Mouse (Mus musculus) heart, adult 2 months (tissue): ENCODE results near the gene Ttll3. TPM values are rescaled to one million over a fixed set of nuclear protein-coding genes. Genes with fewer than 3 reads are reported as not detected.
A peak's percentile ranks its signal among the peaks of the same experiment; 100 is the strongest.

Source experiments
- DNase-seq, 2 experiments: peaks; one replicate each; pipeline ENCODE4 v3.0.0; 2021
- H3K27ac ChIP-seq: fragments of 200-600 bp; 2 replicates; pipeline ENCODE4 v1.8.1; 2022
- H3K27me3 ChIP-seq: fragments of 200-500 bp; 2 replicates; pipeline ENCODE4 v1.6.1; 2012; ENCODE audit warnings: mild to moderate bottlenecking, low read length, inconsistent platforms, mixed read lengths; ENCODE audit not compliant: control insufficient read depth, insufficient read depth
- H3K36me3 ChIP-seq: fragments of 200-500 bp; 2 replicates; pipeline ENCODE4 v1.6.1; 2012; ENCODE audit warnings: low read length, inconsistent platforms; ENCODE audit not compliant: control insufficient read depth, insufficient read depth
- H3K4me1 ChIP-seq: fragments of 200-500 bp; 2 replicates; pipeline ENCODE4 v1.6.1; 2011; ENCODE audit warnings: low read length; ENCODE audit not compliant: control insufficient read depth, insufficient read depth
- H3K4me3 ChIP-seq: fragments of 200-600 bp; 2 replicates; pipeline ENCODE4 v1.8.1; 2022
- H3K79me2 ChIP-seq: fragments of 200-500 bp; replicated peaks from 2 replicates; pipeline ENCODE4 v1.6.1; 2012; ENCODE audit warnings: mild to moderate bottlenecking, inconsistent platforms, low read length, moderate library complexity, mixed read lengths; ENCODE audit not compliant: control insufficient read depth, insufficient read depth
- H3K9ac ChIP-seq: fragments of 200-500 bp; 2 replicates; pipeline ENCODE4 v1.6.1; 2012; ENCODE audit warnings: low read depth, mild to moderate bottlenecking, control low read depth, inconsistent platforms, low read length, mixed read lengths
- CTCF ChIP-seq: fragments of 200-600 bp; IDR thresholded peaks from 2 replicates; pipeline ENCODE4 v1.8.1; 2022; ENCODE audit warnings: antibody characterized with exemption, mild to moderate bottlenecking, moderate library complexity
- EP300 ChIP-seq: fragments of 200-500 bp; IDR thresholded peaks from 2 replicates; pipeline ENCODE4 v1.6.1; 2011; ENCODE audit warnings: low read depth, low read length, control low read depth; ENCODE audit not compliant: insufficient read depth
- POLR2A ChIP-seq: fragments of 200-500 bp; IDR thresholded peaks from 2 replicates; pipeline ENCODE4 v1.6.1; 2011; ENCODE audit warnings: mild to moderate bottlenecking, low read depth, low read length, control low read depth; ENCODE audit not compliant: insufficient read depth
- WGBS: fragments of 180-500 bp; shearing (Covaris S2); methylation state at CpG from one replicate; pipeline ENCODE4 v1.1.7; 2018; 5-methylcytosine and 5-hydroxymethylcytosine counted together
- intact Hi-C: fragments of 180-260 bp; cut with DNase I; formaldehyde crosslinking; loops from one replicate; pipeline ENCODE4 v1.15.1; 2025
- polyA plus RNA-seq: library from polyadenylated mRNA; depleted of rRNA; stranded (reverse); fragments of >200 nt; gene quantifications from 2 replicates; pipeline ENCODE4 v1.2.3, GENCODE M21; 2012
- total RNA-seq, 2 experiments: library from RNA; stranded (reverse); gene quantifications; 2 replicates each; pipeline ENCODE4 v1.2.3; 2021

Gene Ttll3
- total and polyA plus RNA-seq, 3 experiments = 0.97 to 4.8 (median 1.5) TPM

GRCm38 (mm10) chr6:113370194-113370929 is 18.7 kb upstream of the Ttll3 start:
- intact Hi-C loops = no loop called here
- Histone ChIP-seq H3K4me3 (no peak overlapping the region), H3K36me3 (no peaks in the 10 kb centered on the region)

GRCm38 (mm10) chr6:113373491-113373890 is 15.6 kb upstream of the Ttll3 start:
- TF ChIP-seq CTCF (no peak), POLR2A (no peak), EP300 (no peak)
- no peak for DNase-seq
- peaks cover 4% of the 10 kb centered on the region for H3K79me2 ChIP-seq
- peaks cover 1% of the 10 kb centered on the region; the same call in 1 of the 2 replicates for H3K4me1 ChIP-seq
- H3K4me3 ChIP-seq = no peak overlapping the region
- H3K27me3 ChIP-seq = no peaks in the 10 kb centered on the region
- no peak overlapping the region for H3K27ac ChIP-seq
- intact Hi-C loops = no loop called here
- no peaks in the 10 kb centered on the region for H3K36me3 ChIP-seq
- H3K9ac ChIP-seq = no peak overlapping the region
- 92% methylated on average over 4 of the region's 4 CpGs for WGBS

More at GRCm38 (mm10) chr6:113370194-113370929, 18.7 kb upstream of the Ttll3 start:
- WGBS = 88% methylated on average over 20 of the region's 20 CpGs
- Histone ChIP-seq H3K9ac (no peak overlapping the region), H3K27me3 (no peaks in the 10 kb centered on the region), H3K79me2 (no peaks in the 10 kb centered on the region), H3K4me1 (no peaks in the 10 kb centered on the region), H3K27ac (no peak overlapping the region)
- TF ChIP-seq POLR2A (no peak), CTCF (no peak), EP300 (no peak)
- DNase-seq = no peak

GRCm38 (mm10) chr6:113377172-113377495 is 11.9 kb upstream of the Ttll3 start:
- Histone ChIP-seq H3K27me3 (no peaks in the 10 kb centered on the region), H3K9ac (peak overlapping the region; percentile 80), H3K4me1 (peaks cover 6% of the 10 kb centered on the region), H3K36me3 (no peaks in the 10 kb centered on the region), H3K79me2 (peaks cover 13% of the 10 kb centered on the region), H3K4me3 (peak overlapping the region; percentile 79), H3K27ac (peak overlapping the region; percentile 99)
- no peak for DNase-seq
- intact Hi-C loops = no loop called here
- WGBS = 7% methylated on average over 7 of the region's 7 CpGs
- TF ChIP-seq EP300 (no peak), CTCF (no peak), POLR2A (no peak)

DNA sequence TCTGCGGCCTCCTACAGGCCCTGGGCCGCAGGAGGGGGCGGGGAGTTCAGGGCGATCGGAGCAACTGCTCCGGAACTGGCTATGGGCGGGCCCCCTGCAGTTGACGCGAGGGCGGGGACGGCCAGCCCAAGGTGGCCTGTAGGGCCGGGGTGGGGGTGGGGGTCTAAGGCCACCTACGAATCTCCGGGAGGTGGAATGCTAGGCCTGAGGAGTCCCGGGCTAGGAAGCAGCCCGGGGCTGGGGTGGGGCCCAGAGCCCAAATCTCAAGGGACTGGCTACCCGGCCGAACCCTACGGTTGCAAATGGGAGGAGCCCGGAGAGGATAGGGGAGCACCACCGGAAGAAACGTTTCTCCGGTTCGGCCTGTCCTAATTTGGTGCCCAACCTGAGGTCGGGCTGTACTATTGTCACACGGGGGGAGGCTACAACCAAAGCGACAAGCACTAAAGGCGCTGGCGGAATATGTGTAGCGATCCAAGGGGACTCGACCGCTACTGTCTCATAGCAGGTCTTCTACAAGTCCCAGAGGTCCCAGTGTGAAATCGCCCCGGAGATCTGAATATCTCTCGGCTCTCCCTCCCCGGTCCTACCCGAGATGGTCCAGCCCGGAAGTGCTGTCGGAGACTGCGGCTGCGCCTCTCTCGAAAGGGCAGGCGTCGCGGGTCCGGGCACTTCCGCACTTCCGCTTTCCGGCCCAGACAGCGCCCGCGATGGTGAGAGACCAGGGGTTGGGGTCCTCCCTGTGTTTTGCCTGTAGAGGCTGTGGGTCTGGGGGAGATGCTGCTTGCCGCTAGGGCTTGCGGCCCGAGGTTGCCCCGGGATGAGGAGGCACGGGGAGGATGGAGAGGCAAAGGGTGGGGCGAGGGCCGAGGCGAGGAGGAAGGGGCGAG is 11.3 kb upstream of the Ttll3 start, which contains the start of the genes Tada3 and Arpc4:
Tada3 (minus strand) TSS at position 388 of the 890 bp plus-strand sequence.
Arpc4 (plus strand) TSS at position 620 of the 890 bp plus-strand sequence.
- Histone ChIP-seq H3K36me3 (no peaks in the 10 kb centered on the region), H3K27ac (peak within 1 kb of the TSS; percentile 99), H3K79me2 (peaks cover 13% of the 10 kb centered on the region), H3K4me1 (peaks cover 6% of the 10 kb centered on the region), H3K9ac (peak within 1 kb of the TSS; percentile 92), H3K4me3 (peak within 1 kb of the TSS; percentile 79), H3K27me3 (no peaks in the 10 kb centered on the region)
- intact Hi-C loops = loop anchor here (1.0 to 2.0 kb wide), 3 partner anchors 41 to 71 kb away; partner anchors contain the start of genes Brpf1 and Rpusd3
- WGBS = under 1% methylated on average over 61 of the region's 61 CpGs
- TF ChIP-seq CTCF = peak; percentile 42
- peak; percentile 37; the same call in 1 of the 2 replicates for TF ChIP-seq EP300
- peak; percentile 82 for TF ChIP-seq POLR2A
- DNase-seq = peak; percentile 92 to 95

DNA sequence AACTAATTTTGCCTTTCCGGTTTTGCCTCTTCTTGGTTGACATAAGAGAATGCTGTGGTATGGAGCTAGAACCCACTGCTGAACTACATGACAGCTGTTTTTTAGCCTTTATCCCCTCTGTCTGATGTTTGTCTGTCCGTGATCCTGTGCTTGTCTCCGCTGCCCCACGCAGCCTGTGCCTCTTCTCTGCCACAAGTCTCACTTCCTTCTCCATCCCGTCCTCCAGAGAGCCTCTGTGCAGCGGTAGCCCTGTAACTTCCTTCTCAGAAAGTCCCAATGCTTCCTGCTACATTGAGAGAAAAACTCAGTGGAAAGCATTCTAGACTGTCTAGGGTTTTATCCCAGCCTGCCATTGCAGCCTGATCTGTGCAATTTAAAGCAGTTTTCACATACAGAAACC is 9.8 kb upstream of the Ttll3 start:
- Histone ChIP-seq H3K4me3 (peak overlapping the region; percentile 79), H3K27me3 (no peaks in the 10 kb centered on the region), H3K27ac (no peak overlapping the region), H3K4me1 (peaks cover 6% of the 10 kb centered on the region), H3K36me3 (no peaks in the 10 kb centered on the region), H3K9ac (0 out of 2 replicates have a peak overlapping the region, but pooled peaks have one; percentile 16), H3K79me2 (peaks cover 13% of the 10 kb centered on the region)
- TF ChIP-seq EP300 (no peak), CTCF (no peak), POLR2A (no peak)
- intact Hi-C loops = loop anchor here (2.0 kb wide), 2 partner anchors 40 to 72 kb away; partner anchors contain the start of genes Brpf1 and Rpusd3
- DNase-seq = peak in 1 of 2 experiments; percentile 27
- WGBS = 38% methylated on average over 6 of the region's 6 CpGs
